1 mouse cellular context compared by ENCODE assay signal in the genomic region with DNA sequence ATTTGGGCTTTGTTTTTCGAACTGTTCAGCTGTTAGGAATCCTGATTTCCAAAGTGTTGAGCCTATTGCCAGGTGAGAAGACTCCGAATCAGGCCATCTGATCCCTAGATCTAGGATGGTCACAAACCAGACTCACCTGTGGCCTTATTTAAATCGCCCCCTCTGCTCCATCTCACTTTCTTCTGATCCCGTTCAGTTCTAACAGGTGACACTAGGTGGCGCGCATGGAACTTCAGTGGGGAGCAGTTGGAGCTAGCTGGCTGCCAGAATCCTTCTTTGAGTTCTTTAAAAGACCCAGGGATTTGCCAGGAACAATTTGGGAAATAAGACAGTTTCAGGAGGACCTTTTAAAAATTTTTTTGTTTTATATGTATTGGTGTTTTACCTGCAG.
TF ChIP-seq lines count a peak whose summit lies in the region.

No protein-coding gene starts in this region.

TF ChIP-seq in CH12.LX, 34 proteins besides CTCF, POLR2A, EP300 and RAD21 (continued from another document):
- 0 out of 2 replicates have a peak, but pooled peaks have one; percentile 18 for TF ChIP-seq ZNF384 (IDR thresholded peaks at IDR 0.05; ENCODE audit: low read depth, low read length)
- no peak for TF ChIP-seq JUND (conservative IDR thresholded peaks at IDR 0.05; ENCODE audit: low read depth, low read length)
TF ChIP-seq in CH12.LX: peak in this region for 5.
